Mouse (Mus musculus) MEL (cell line): ENCODE measurements around the gene Nfasc. TPM values are rescaled to one million over a fixed set of nuclear protein-coding genes. Genes with fewer than 3 reads are reported as not detected.

Source experiments
- DNase-seq: peaks from one replicate; pipeline ENCODE4 v3.0.0; 2011; ENCODE audit warnings: low read depth, low spot score
- H3K27ac ChIP-seq: 2 replicates; pipeline ENCODE4 v1.5.1; 2012; ENCODE audit warnings: low read depth, mild to moderate bottlenecking, control low read depth, low read length, moderate library complexity; ENCODE audit not compliant: control insufficient read depth
- H3K27me3 ChIP-seq, 2 experiments: fragments of 150-350 bp in 1 of 2; sonication (generic) in 1 of 2; 2 replicates each; pipeline ENCODE4 v1.6.1; 2012; ENCODE audit warnings: low read length in 2 of 2, mild to moderate bottlenecking in 2 of 2, improper control_type of control experiment in 1 of 2, moderate library complexity in 1 of 2; ENCODE audit not compliant: insufficient read depth in 2 of 2, control insufficient read depth in 1 of 2
- H3K36me3 ChIP-seq, 2 experiments: 2 replicates each; pipeline ENCODE4 v1.6.1; 2012 to 2014; ENCODE audit warnings: low read length in 2 of 2, improper control_type of control experiment in 1 of 2, inconsistent platforms in 1 of 2, mild to moderate bottlenecking in 1 of 2; ENCODE audit not compliant: insufficient read depth in 2 of 2, control insufficient read depth in 1 of 2
- H3K4me1 ChIP-seq, 2 experiments: fragments of 150-350 bp in 1 of 2; sonication (generic) in 1 of 2; 2 replicates each; pipeline ENCODE4 v1.6.1; 2012; ENCODE audit warnings: low read length in 2 of 2, improper control_type of control experiment in 1 of 2, mild to moderate bottlenecking in 1 of 2; ENCODE audit not compliant: insufficient read depth in 2 of 2, control insufficient read depth in 1 of 2
- H3K4me3 ChIP-seq, 2 experiments: fragments of 150-350 bp in 1 of 2; sonication (generic) in 1 of 2; 2 replicates each; pipeline ENCODE4 v1.5.1; 2012; ENCODE audit warnings: low read depth in 2 of 2, low read length in 2 of 2, mild to moderate bottlenecking in 2 of 2, moderate library complexity in 2 of 2, control low read depth in 1 of 2, improper control_type of control experiment in 1 of 2; ENCODE audit not compliant: control insufficient read depth in 1 of 2, insufficient read depth in 1 of 2
- H3K79me2 ChIP-seq: 2 replicates; pipeline ENCODE4 v1.6.1; 2012; ENCODE audit warnings: mild to moderate bottlenecking, low read length, moderate library complexity; ENCODE audit not compliant: control insufficient read depth, poor library complexity, insufficient read depth
- H3K9ac ChIP-seq: 2 replicates; pipeline ENCODE4 v1.6.1; 2012; ENCODE audit warnings: low read depth, mild to moderate bottlenecking, control low read depth, low read length, moderate library complexity; ENCODE audit not compliant: control insufficient read depth, poor library complexity, severe bottlenecking
- H3K9me3 ChIP-seq: fragments of 150-350 bp; sonication (generic); replicated peaks from 2 replicates; pipeline ENCODE4 v1.6.1; 2012; ENCODE audit warnings: mild to moderate bottlenecking, low read length, improper control_type of control experiment, moderate library complexity; ENCODE audit not compliant: insufficient read depth
- GATA1 ChIP-seq: IDR thresholded peaks from 2 replicates; pipeline ENCODE4 v1.6.1; 2011; ENCODE audit warnings: low read depth, low read length, improper control_type of control experiment
- HCFC1 ChIP-seq: IDR thresholded peaks from 2 replicates; pipeline ENCODE4 v1.6.1; 2012; ENCODE audit warnings: low read depth, mild to moderate bottlenecking, inconsistent platforms, low read length, improper control_type of control experiment, moderate library complexity
- KAT2A ChIP-seq: conservative IDR thresholded peaks from 2 replicates; pipeline ENCODE4 v1.6.1; 2012; ENCODE audit warnings: low read depth, low read length, improper control_type of control experiment, inconsistent platforms
- MAX ChIP-seq: IDR thresholded peaks from 2 replicates; pipeline ENCODE4 v1.6.1; 2011; ENCODE audit warnings: low read length, improper control_type of control experiment
- MXI1 ChIP-seq: IDR thresholded peaks from 2 replicates; pipeline ENCODE4 v1.6.1; 2011; ENCODE audit warnings: mild to moderate bottlenecking, low read depth, low read length, improper control_type of control experiment
- MYB ChIP-seq: IDR thresholded peaks from 2 replicates; pipeline ENCODE4 v1.6.1; 2011; ENCODE audit warnings: mild to moderate bottlenecking, low read depth, low read length, improper control_type of control experiment
- MYC ChIP-seq: IDR thresholded peaks from 2 replicates; pipeline ENCODE4 v1.6.1; 2011; ENCODE audit warnings: low read depth, mild to moderate bottlenecking, low read length, improper control_type of control experiment, moderate library complexity
- NELFE ChIP-seq: IDR thresholded peaks from 2 replicates; pipeline ENCODE4 v1.6.1; 2011; ENCODE audit warnings: low read depth, low read length, improper control_type of control experiment
- NRF1 ChIP-seq: IDR thresholded peaks from 2 replicates; pipeline ENCODE4 v1.6.1; 2014; ENCODE audit warnings: low read depth, mild to moderate bottlenecking, inconsistent platforms, low read length, improper control_type of control experiment, moderate library complexity; ENCODE audit not compliant: poor library complexity, insufficient read depth, severe bottlenecking
- TCF12 ChIP-seq: IDR thresholded peaks from 2 replicates; pipeline ENCODE4 v1.6.1; 2014; ENCODE audit warnings: low read depth, mild to moderate bottlenecking, inconsistent platforms, low read length, improper control_type of control experiment, moderate library complexity
- UBTF ChIP-seq: IDR thresholded peaks from 2 replicates; pipeline ENCODE4 v1.6.1; 2012; ENCODE audit warnings: low read depth, mild to moderate bottlenecking, inconsistent platforms, low read length, improper control_type of control experiment, moderate library complexity, borderline replicate concordance; ENCODE audit not compliant: insufficient read depth
- USF2 ChIP-seq, 2 experiments: IDR thresholded peaks; 2 replicates each; pipeline ENCODE4 v1.6.1; 2011 to 2012; ENCODE audit warnings: improper control_type of control experiment in 2 of 2, low read length in 2 of 2, borderline replicate concordance in 1 of 2, inconsistent platforms in 1 of 2, low read depth in 1 of 2, mild to moderate bottlenecking in 1 of 2; ENCODE audit not compliant: insufficient read depth in 1 of 2
- ZC3H11A ChIP-seq: IDR thresholded peaks from 2 replicates; pipeline ENCODE4 v1.6.1; 2012; ENCODE audit warnings: low read depth, mild to moderate bottlenecking, inconsistent platforms, low read length, improper control_type of control experiment
- ZKSCAN1 ChIP-seq: IDR thresholded peaks from 2 replicates; pipeline ENCODE4 v1.6.1; 2012; ENCODE audit warnings: low read depth, mild to moderate bottlenecking, inconsistent platforms, low read length, improper control_type of control experiment, moderate library complexity
- ZNF384 ChIP-seq: IDR thresholded peaks from 2 replicates; pipeline ENCODE4 v1.6.1; 2012; ENCODE audit warnings: low read depth, mild to moderate bottlenecking, inconsistent platforms, low read length, improper control_type of control experiment
- polyA plus RNA-seq, 2 experiments: library from polyadenylated mRNA; stranded (reverse) in 1 of 2; unstranded in 1 of 2; fragments of >175 nt in 1 of 2; fragments of >200 nt in 1 of 2; gene quantifications; 2 replicates each; pipeline versions ENCODE4 v1.2.1 to v1.2.4; 2012; ENCODE audit warnings: low replicate concordance in 2 of 2, low read depth in 1 of 2; ENCODE audit not compliant: insufficient read length in 2 of 2, insufficient read depth in 1 of 2, missing spikeins in 1 of 2
- total RNA-seq: library from RNA; depleted of rRNA; stranded (reverse); fragments of 300-350 nt; gene quantifications from 2 replicates; pipeline ENCODE4 v1.2.3, GENCODE M21; 2012

Gene Nfasc
- total and polyA plus RNA-seq, 3 experiments, result not detected

DNA sequence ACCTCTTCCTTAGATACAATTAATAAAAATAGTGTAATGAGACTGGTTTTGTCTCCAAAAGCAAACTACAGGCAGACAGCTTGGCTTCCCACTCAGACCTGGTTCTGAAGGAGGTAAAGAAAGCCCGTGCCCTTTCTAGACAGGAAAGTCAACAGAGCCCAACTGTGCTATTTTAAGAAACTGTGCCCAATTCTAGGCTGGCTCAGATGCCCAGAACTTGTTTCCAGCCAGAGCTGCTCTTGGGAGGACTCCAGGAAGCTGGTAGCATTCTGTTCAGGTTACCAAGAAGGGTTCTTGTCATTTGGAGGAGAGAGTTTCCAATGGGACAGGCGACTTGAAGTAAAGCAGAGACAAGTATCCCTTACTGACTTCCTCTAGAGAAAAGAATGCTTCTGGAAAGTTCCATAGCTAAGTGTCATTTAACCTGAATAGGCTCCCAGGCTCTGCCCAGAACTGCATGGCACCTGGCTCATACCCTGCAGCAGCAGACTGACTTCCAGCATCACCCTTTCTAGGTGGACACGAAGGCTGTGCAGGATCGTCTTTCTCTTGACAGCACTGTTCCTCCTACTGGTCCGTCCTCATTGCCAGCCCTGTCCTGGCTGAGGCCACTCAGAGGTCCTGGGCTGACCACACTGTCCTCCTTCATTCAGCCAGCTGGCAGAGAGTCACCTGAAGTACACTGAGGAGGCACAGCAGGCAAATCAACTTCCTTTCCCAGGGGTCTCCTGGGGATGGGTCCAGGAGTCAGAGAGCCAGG, 111.8 kb downstream of the Nfasc start:
- peaks cover 5 to 6% of the 10 kb centered on the region in 2 experiments; a peak in 3 of 4 replicates for H3K27me3 ChIP-seq
- no peaks in the 10 kb centered on the region for H3K36me3 ChIP-seq
- H3K4me3 ChIP-seq, result no peak overlapping the region
- DNase-seq, result no peak
- H3K4me1 ChIP-seq, result no peaks in the 10 kb centered on the region
- H3K9ac ChIP-seq, result no peak overlapping the region
- no peaks in the 10 kb centered on the region for H3K9me3 ChIP-seq
- H3K27ac ChIP-seq, result no peak overlapping the region
- no peak for TF ChIP-seq MYC
- no peak for TF ChIP-seq ZC3H11A
- no peaks in the 10 kb centered on the region for H3K79me2 ChIP-seq

DNA sequence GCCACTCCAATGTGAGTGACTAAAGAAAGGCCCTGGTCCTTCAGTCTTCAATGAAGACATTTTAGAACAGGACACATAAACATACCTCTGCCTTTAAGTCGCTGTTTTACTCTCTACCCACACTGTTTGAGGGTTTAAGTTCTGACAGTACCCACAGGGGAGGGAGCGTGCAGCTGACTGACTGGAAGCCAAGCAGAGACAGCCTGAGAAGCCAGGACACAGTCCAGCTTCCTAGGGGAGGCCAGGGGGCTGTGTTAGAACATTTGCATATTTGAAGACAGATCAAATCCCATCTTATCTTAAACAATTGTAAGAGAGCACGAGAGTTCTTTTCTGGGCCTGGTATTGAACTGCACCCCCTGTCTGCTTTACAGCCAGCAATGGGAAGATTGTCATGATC, 113.0 kb downstream of the Nfasc start:
- H3K79me2 ChIP-seq, result no peaks in the 10 kb centered on the region
- no peak overlapping the region for H3K9ac ChIP-seq
- peaks cover 9 to 10% of the 10 kb centered on the region in 2 experiments; a peak in 3 of 4 replicates for H3K27me3 ChIP-seq
- no peak for DNase-seq
- no peak for TF ChIP-seq MAX
- TF ChIP-seq NRF1, result no peak
- TF ChIP-seq MXI1, result no peak
- no peak for TF ChIP-seq USF2 (IDR thresholded peaks at IDR 0.05; ENCODE audit: borderline replicate concordance in 1 of 2, insufficient read depth in 1 of 2, low read depth in 1 of 2, low read length in 2 of 2)
- TF ChIP-seq HCFC1, result no peak
- no peak for TF ChIP-seq TCF12
- TF ChIP-seq MYB, result no peak
- no peak for TF ChIP-seq GATA1
- no peak for TF ChIP-seq KAT2A
- TF ChIP-seq UBTF, result no peak
- no peak for TF ChIP-seq ZKSCAN1
- no peak for TF ChIP-seq NELFE
- TF ChIP-seq ZNF384, result no peak
- no peaks in the 10 kb centered on the region for H3K9me3 ChIP-seq
- no peaks in the 10 kb centered on the region for H3K4me1 ChIP-seq
- H3K36me3 ChIP-seq, result no peaks in the 10 kb centered on the region
- no peak overlapping the region for H3K27ac ChIP-seq
- H3K4me3 ChIP-seq, result no peak overlapping the region
